Mouse (Mus musculus): ENCODE results near the gene 1600015I10Rik.

GRCm38 (mm10) chr6:48929595-48929994 is at the start of gene 1600015I10Rik:
- TF ChIP-seq CTCF (conservative IDR thresholded peaks at IDR 0.05; ENCODE audit: insufficient read depth, insufficient read length, low read depth, low read length) (no peak), POLR2A (IDR thresholded peaks at IDR 0.05; ENCODE audit: low read depth, low read length) (no peak)
